Mouse (Mus musculus) MEL (cell line): ENCODE results near the gene Zbtb7a.

Experiments
- CHD2 ChIP-seq: IDR thresholded peaks from 2 replicates; pipeline ENCODE4 v1.6.1; 2011; ENCODE audit warnings: low read length, improper control_type of control experiment
- CTCF ChIP-seq, 3 experiments: IDR thresholded peaks in 2 of 3; conservative IDR thresholded peaks in 1 of 3; 2 replicates each; pipeline ENCODE4 v1.5.1; 2011 to 2012; ENCODE audit warnings: low read length in 3 of 3, low read depth in 2 of 3, mild to moderate bottlenecking in 2 of 3, improper control_type of control experiment in 1 of 3, inconsistent platforms in 1 of 3, mixed read lengths in 1 of 3, moderate library complexity in 1 of 3; ENCODE audit not compliant: control insufficient read depth in 1 of 3, insufficient read depth in 1 of 3, poor library complexity in 1 of 3, severe bottlenecking in 1 of 3
- E2F4 ChIP-seq: IDR thresholded peaks from 2 replicates; pipeline ENCODE4 v1.6.1; 2011; ENCODE audit warnings: low read depth, low read length, improper control_type of control experiment, borderline replicate concordance
- GATA1 ChIP-seq: IDR thresholded peaks from 2 replicates; pipeline ENCODE4 v1.6.1; 2011; ENCODE audit warnings: low read depth, low read length, improper control_type of control experiment
- JUND ChIP-seq: IDR thresholded peaks from 2 replicates; pipeline ENCODE4 v1.6.1; 2011; ENCODE audit warnings: low read depth, mild to moderate bottlenecking, improper control_type of control experiment, low read length
- MAX ChIP-seq: IDR thresholded peaks from 2 replicates; pipeline ENCODE4 v1.6.1; 2011; ENCODE audit warnings: low read length, improper control_type of control experiment
- NELFE ChIP-seq: IDR thresholded peaks from 2 replicates; pipeline ENCODE4 v1.6.1; 2011; ENCODE audit warnings: low read depth, low read length, improper control_type of control experiment
- POLR2A ChIP-seq, 2 experiments: IDR thresholded peaks; 2 replicates each; pipeline ENCODE4 v1.6.1; 2011 to 2012; ENCODE audit warnings: low read length in 2 of 2, mild to moderate bottlenecking in 2 of 2, control low read depth in 1 of 2, improper control_type of control experiment in 1 of 2, low read depth in 1 of 2, moderate library complexity in 1 of 2; ENCODE audit not compliant: control insufficient read depth in 1 of 2, insufficient read depth in 1 of 2, poor library complexity in 1 of 2
- SMC3 ChIP-seq: IDR thresholded peaks from 2 replicates; pipeline ENCODE4 v1.6.1; 2011; ENCODE audit warnings: low read depth, low read length, improper control_type of control experiment
- USF1 ChIP-seq: IDR thresholded peaks from 2 replicates; pipeline ENCODE4 v1.6.1; 2014; ENCODE audit warnings: low read depth, mild to moderate bottlenecking, inconsistent platforms, low read length, improper control_type of control experiment, moderate library complexity
- ZC3H11A ChIP-seq: IDR thresholded peaks from 2 replicates; pipeline ENCODE4 v1.6.1; 2012; ENCODE audit warnings: low read depth, mild to moderate bottlenecking, inconsistent platforms, low read length, improper control_type of control experiment
- ZKSCAN1 ChIP-seq: IDR thresholded peaks from 2 replicates; pipeline ENCODE4 v1.6.1; 2012; ENCODE audit warnings: low read depth, mild to moderate bottlenecking, inconsistent platforms, low read length, improper control_type of control experiment, moderate library complexity

GRCm38 (mm10) chr10:81198990-81199389 is 64.0 kb downstream of the Zbtb7a start:
- TF ChIP-seq CTCF (IDR thresholded peaks at IDR 0.05 in 2 of 3, conservative IDR thresholded peaks at IDR 0.05 in 1 of 3; ENCODE audit: control insufficient read depth in 1 of 3, insufficient read depth in 1 of 3, low read depth in 2 of 3, low read length in 3 of 3, poor library complexity in 1 of 3, severe bottlenecking in 1 of 3) (no peak; a peak in 2 of 6 replicates), USF1 (no peak), JUND (no peak), POLR2A (IDR thresholded peaks at IDR 0.05; ENCODE audit: control insufficient read depth in 1 of 2, insufficient read depth in 1 of 2, low read depth in 1 of 2, low read length in 2 of 2, poor library complexity in 1 of 2) (no peak), NELFE (no peak), E2F4 (no peak), ZC3H11A (no peak), ZKSCAN1 (no peak), SMC3 (no peak), GATA1 (no peak), CHD2 (no peak), MAX (no peak)
